In genomic region chr16:22139821-22140220, GRCm38 (mm10) we compare ENCODE assay signal across 29 mouse cellular contexts. TPM values are rescaled to one million over a fixed set of nuclear protein-coding genes. Genes with fewer than 3 reads are reported as not detected.
A peak's percentile ranks its signal among the peaks of the same experiment; 100 is the strongest.
DNase-seq lines count a peak whose midpoint lies in the region; ATAC-seq and TF ChIP-seq lines count a peak whose summit lies in the region.
"Had no signal": no experiment of that assay in that cellular context is flagged by ENCODE, and none has a peak within 500 bp of the region (broad histone marks: within the 10 kb centered on the region; RNA-seq: fewer than 3 reads in every experiment).

No protein-coding gene starts in this region.

- no peak overlapping the region for H3K4me3 ChIP-seq in forebrain, embryonic 11.5 days (ENCODE audit: low read depth, low read length)
- H3K4me3 ChIP-seq in forebrain, postnatal 0 days (ENCODE audit: low read depth, low read length): no peak overlapping the region
- H3K4me3 ChIP-seq in intestine, postnatal 0 days (ENCODE audit: low read depth, low read length): no peak overlapping the region
- no peak overlapping the region for H3K4me3 ChIP-seq in intestine, embryonic 15.5 days (replicated peaks)
- no peak overlapping the region for H3K4me3 ChIP-seq in ES-Bruce4 (ENCODE audit: low read depth, low read length)
- H3K4me3 ChIP-seq in kidney, embryonic 16.5 days (ENCODE audit: low read length): no peak overlapping the region
- H3K4me3 ChIP-seq: forebrain, embryonic 10.5 days; heart, adult 2 months; heart, embryonic 12.5 days; heart, embryonic 15.5 days had no signal

- no peaks in the 10 kb centered on the region for H3K36me3 ChIP-seq in forebrain, embryonic 11.5 days (ENCODE audit: control insufficient read depth, insufficient read depth, low read length)
- H3K36me3 ChIP-seq in forebrain, postnatal 0 days (ENCODE audit: insufficient read depth): no peaks in the 10 kb centered on the region
- H3K36me3 ChIP-seq in intestine, postnatal 0 days (ENCODE audit: control insufficient read depth, insufficient read depth): no peaks in the 10 kb centered on the region
- no peaks in the 10 kb centered on the region for H3K36me3 ChIP-seq in intestine, embryonic 15.5 days
- no peaks in the 10 kb centered on the region for H3K36me3 ChIP-seq in ES-Bruce4 (ENCODE audit: control insufficient read depth, insufficient read depth, low read length, poor library complexity, severe bottlenecking)
- H3K36me3 ChIP-seq in kidney, embryonic 16.5 days (ENCODE audit: insufficient read depth, low read length): no peaks in the 10 kb centered on the region
- H3K36me3 ChIP-seq: heart, embryonic 15.5 days had no signal

- no peak; the same call in none of the 2 replicates for TF ChIP-seq EP300 in ES-Bruce4 (IDR thresholded peaks at IDR 0.05; ENCODE audit: insufficient read depth, low read depth, low read length)

- TF ChIP-seq CTCF in forebrain, postnatal 0 days (IDR thresholded peaks at IDR 0.05; ENCODE audit: low read depth): no peak
- TF ChIP-seq CTCF in intestine, postnatal 0 days (IDR thresholded peaks at IDR 0.05; ENCODE audit: low read depth): no peak
- TF ChIP-seq CTCF in ES-Bruce4 (IDR thresholded peaks at IDR 0.05; ENCODE audit: low read depth, low read length): no peak

- H3K9me3 ChIP-seq in forebrain, embryonic 11.5 days (ENCODE audit: control insufficient read depth, low read length): no peaks in the 10 kb centered on the region
- H3K9me3 ChIP-seq in forebrain, postnatal 0 days (ENCODE audit: low read length): no peaks in the 10 kb centered on the region
- H3K9me3 ChIP-seq in intestine, postnatal 0 days (ENCODE audit: control insufficient read depth): no peaks in the 10 kb centered on the region
- H3K9me3 ChIP-seq in intestine, embryonic 15.5 days: no peaks in the 10 kb centered on the region
- H3K9me3 ChIP-seq in ES-Bruce4 (replicated peaks; ENCODE audit: control insufficient read depth, insufficient read depth, low read length, poor library complexity, severe bottlenecking): no peaks in the 10 kb centered on the region; the same call in 1 of the 2 replicates
- no peaks in the 10 kb centered on the region for H3K9me3 ChIP-seq in kidney, embryonic 16.5 days (ENCODE audit: low read length)
- H3K9me3 ChIP-seq: forebrain, embryonic 10.5 days; heart, embryonic 12.5 days; heart, embryonic 15.5 days had no signal

- no peak overlapping the region for H3K27ac ChIP-seq in forebrain, embryonic 11.5 days (ENCODE audit: low read depth, low read length)
- H3K27ac ChIP-seq in forebrain, postnatal 0 days (ENCODE audit: low read depth, low read length): no peak overlapping the region
- 0 out of 2 replicates have a peak overlapping the region, but pooled peaks have one; percentile 79 for H3K27ac ChIP-seq in intestine, postnatal 0 days (ENCODE audit: low read depth, low read length)
- no peak overlapping the region for H3K27ac ChIP-seq in intestine, embryonic 15.5 days
- H3K27ac ChIP-seq in ES-Bruce4 (ENCODE audit: insufficient read depth, low read length): peak overlapping the region; percentile 91
- no peak overlapping the region for H3K27ac ChIP-seq in kidney, embryonic 16.5 days (ENCODE audit: low read length)
- H3K27ac ChIP-seq: forebrain, embryonic 10.5 days; heart, adult 2 months; heart, embryonic 15.5 days; hindbrain, embryonic 14.5 days; hindbrain, postnatal 0 days had no signal

- no peaks in the 10 kb centered on the region for H3K4me1 ChIP-seq in forebrain, embryonic 11.5 days (replicated peaks; ENCODE audit: control insufficient read depth, insufficient read depth, low read length)
- no peaks in the 10 kb centered on the region for H3K4me1 ChIP-seq in forebrain, postnatal 0 days (ENCODE audit: insufficient read depth)
- peaks cover 22% of the 10 kb centered on the region; the same call in 1 of the 2 replicates for H3K4me1 ChIP-seq in intestine, postnatal 0 days (replicated peaks; ENCODE audit: control insufficient read depth, insufficient read depth, low read length)
- H3K4me1 ChIP-seq in intestine, embryonic 15.5 days (replicated peaks): peaks cover 30% of the 10 kb centered on the region
- peaks cover 13% of the 10 kb centered on the region for H3K4me1 ChIP-seq in ES-Bruce4 (ENCODE audit: control insufficient read depth, insufficient read depth, low read length)
- peaks cover 9% of the 10 kb centered on the region; the same call in 1 of the 2 replicates for H3K4me1 ChIP-seq in kidney, embryonic 16.5 days (ENCODE audit: insufficient read depth, low read length)

- H3K4me2 ChIP-seq in forebrain, embryonic 11.5 days (ENCODE audit: low read depth, low read length, severe bottlenecking): no peak overlapping the region
- H3K4me2 ChIP-seq in forebrain, postnatal 0 days (ENCODE audit: low read depth): no peak overlapping the region
- no peak overlapping the region for H3K4me2 ChIP-seq in intestine, postnatal 0 days (replicated peaks; ENCODE audit: low read depth)
- no peak overlapping the region for H3K4me2 ChIP-seq in intestine, embryonic 15.5 days (replicated peaks)
- no peak overlapping the region for H3K4me2 ChIP-seq in kidney, embryonic 16.5 days (replicated peaks; ENCODE audit: low read depth, low read length)
- H3K4me2 ChIP-seq: heart, embryonic 12.5 days; heart, embryonic 15.5 days; hindbrain, embryonic 14.5 days had no signal

- DNase-seq in forebrain, embryonic 11.5 days (ENCODE audit: low spot score): peak; percentile 33
- no peak for DNase-seq in forebrain, postnatal 0 days
- peak; percentile 84 for DNase-seq in R1 (ENCODE audit: low read depth, low spot score)
- DNase-seq in natural killer cell, adult 2 months (ENCODE audit: low spot score in 2 of 2): no peak
- DNase-seq: adrenal gland, postnatal 10 days; adrenal gland, postnatal 36 days; B cell, adult 2 months; cerebellum, adult 11 months; cerebellum, adult 2 months; cerebellum, adult 9-11 months; cerebellum, postnatal 25 days; gastrocnemius, postnatal 25 days; heart, adult 2 months; heart, postnatal 10 days; heart, postnatal 36 days; kidney, adult 11 months; kidney, adult 8-10 months had no signal

- no peak overlapping the region for H3K9ac ChIP-seq in forebrain, embryonic 11.5 days (ENCODE audit: low read length)
- no peak overlapping the region for H3K9ac ChIP-seq in forebrain, postnatal 0 days
- H3K9ac ChIP-seq in intestine, postnatal 0 days (ENCODE audit: low read depth, low read length): no peak overlapping the region
- no peak overlapping the region for H3K9ac ChIP-seq in intestine, embryonic 15.5 days
- no peak overlapping the region for H3K9ac ChIP-seq in ES-Bruce4 (ENCODE audit: low read depth, poor library complexity, severe bottlenecking)
- H3K9ac ChIP-seq in kidney, embryonic 16.5 days (replicated peaks; ENCODE audit: low read length): no peak overlapping the region
- H3K9ac ChIP-seq: heart, embryonic 12.5 days; heart, embryonic 15.5 days; hindbrain, embryonic 14.5 days had no signal

- no peak for ATAC-seq in forebrain, embryonic 11.5 days (replicated peaks; ENCODE audit: low FRiP score)
- no peak for ATAC-seq in forebrain, postnatal 0 days
- ATAC-seq in intestine, postnatal 0 days: no peak
- no peak for ATAC-seq in intestine, embryonic 15.5 days
- no peak for ATAC-seq in kidney, embryonic 16.5 days (ENCODE audit: low FRiP score, low TSS enrichment)
- ATAC-seq: forebrain, embryonic 14.5 days; hindbrain, postnatal 0 days; inflammation-experienced regulatory T-cells, adult 6 months had no signal

- H3K27me3 ChIP-seq in forebrain, embryonic 11.5 days (ENCODE audit: control insufficient read depth, insufficient read depth, low read length): no peaks in the 10 kb centered on the region
- no peaks in the 10 kb centered on the region for H3K27me3 ChIP-seq in forebrain, postnatal 0 days (ENCODE audit: insufficient read depth, low read length)
- H3K27me3 ChIP-seq in intestine, postnatal 0 days (replicated peaks; ENCODE audit: control insufficient read depth, insufficient read depth, low read length): no peaks in the 10 kb centered on the region
- no peaks in the 10 kb centered on the region for H3K27me3 ChIP-seq in intestine, embryonic 15.5 days (replicated peaks)
- H3K27me3 ChIP-seq in ES-Bruce4 (ENCODE audit: control insufficient read depth, insufficient read depth, low read length, poor library complexity, severe bottlenecking): no peaks in the 10 kb centered on the region
- H3K27me3 ChIP-seq in kidney, embryonic 16.5 days (ENCODE audit: insufficient read depth, low read length): no peaks in the 10 kb centered on the region
- H3K27me3 ChIP-seq: CH12.LX; heart, embryonic 12.5 days; heart, embryonic 15.5 days had no signal

- 69% methylated on average over 5 of the region's 5 CpGs for WGBS in forebrain, embryonic 11.5 days
- 84% methylated on average over 5 of the region's 5 CpGs for WGBS in forebrain, postnatal 0 days
- WGBS in intestine, postnatal 0 days: 84% methylated on average over 5 of the region's 5 CpGs
- WGBS in intestine, embryonic 15.5 days: 83% methylated on average over 5 of the region's 5 CpGs
- WGBS in kidney, embryonic 16.5 days: 89% methylated on average over 5 of the region's 5 CpGs

- TF ChIP-seq POLR2A in ES-Bruce4 (IDR thresholded peaks at IDR 0.05; ENCODE audit: insufficient read depth, low read length): no peak

RNA-seq across cellular contexts. Expression of gene Igf2bp2, which starts 23.3 kb away (rescaled TPM):
- 155 and 169 TPM in 2 replicates for polyA plus RNA-seq in forebrain, embryonic 11.5 days (2014; fragmentation: Nextera tagmentation; extraction: Ambion mirVana)
- 11.2 and 12.2 TPM in 2 replicates for total RNA-seq in forebrain, postnatal 0 days (2014; rRNA removed)
- polyA plus RNA-seq in forebrain, postnatal 0 days (2015; fragmentation: Nextera tagmentation; extraction: Ambion mirVana): 4.7 and 5.6 TPM in 2 replicates
- 38.7 and 40.3 TPM in 2 replicates for polyA plus RNA-seq in intestine, postnatal 0 days (2015; fragmentation: Nextera tagmentation; extraction: Ambion mirVana)
- 107 and 116 TPM in 2 replicates for polyA plus RNA-seq in intestine, embryonic 15.5 days (2015; fragmentation: Nextera tagmentation; extraction: Ambion mirVana)
- polyA plus RNA-seq in ES-Bruce4 (2011; ENCODE audit: insufficient read depth, insufficient read length, low read depth, missing spikeins): 89.0 and 92.6 TPM in 2 replicates
- 84.5 and 98.6 TPM in 2 replicates for polyA plus RNA-seq in kidney, embryonic 16.5 days (2015; fragmentation: Nextera tagmentation; extraction: Ambion mirVana)

Comparison
In these comparisons a context has a peak if more than half of its experiments do, and no peak if none do; other contexts are left out.
1. DNase-seq: peak in forebrain, embryonic 11.5 days (single experiment) and R1 (single experiment); none in forebrain, postnatal 0 days (single experiment) and natural killer cell, adult 2 months (0 of 2).
2. H3K27ac ChIP-seq: peak in intestine, postnatal 0 days (single experiment) and ES-Bruce4 (single experiment); none in forebrain, embryonic 11.5 days (single experiment), forebrain, postnatal 0 days (single experiment), intestine, embryonic 15.5 days (single experiment) and kidney, embryonic 16.5 days (single experiment).